Mouse (Mus musculus) layer of hippocampus, adult 8-10 months (tissue): ENCODE data around the gene Hspa4. TPM values are rescaled to one million over a fixed set of nuclear protein-coding genes. Genes with fewer than 3 reads are reported as not detected.
"Not testable (repeated sequence)": the region's sequence is repeated elsewhere in the genome, so short reads cannot be mapped to it uniquely, and the experiment has no call there.

Experiments used
- DNase-seq, 2 experiments: peaks; one replicate each; pipeline ENCODE4 v3.0.0; 2022; ENCODE audit warnings: low spot score in 2 of 2
- total RNA-seq, 4 experiments: library from RNA; stranded (reverse); gene quantifications; 2 replicates each; pipeline ENCODE4 v1.2.4; 2022

Hspa4 gene
- 100 to 1,000 TPM; 148 to 190 (median 168) TPM for total RNA-seq

- peak; percentile 98 for DNase-seq
These were observed at the start of gene Hspa4 for GRCm38 (mm10) chr11:53300330-53301166. Hspa4 (minus strand) TSS chr11:53300457.

GRCm38 (mm10) chr11:53345738-53346137, 45.5 kb upstream of the Hspa4 start:
- no peak for DNase-seq

GRCm38 (mm10) chr11:53345328-53345727, 45.1 kb upstream of the Hspa4 start:
- DNase-seq, result peak; percentile 34 to 47

- no peak for DNase-seq
These were observed 42.5 kb upstream of the Hspa4 start for GRCm38 (mm10) chr11:53342711-53343110.

- DNase-seq, result not testable (repeated sequence)
These were observed 40.8 kb upstream of the Hspa4 start for GRCm38 (mm10) chr11:53341019-53341418.

GRCm38 (mm10) chr11:53337684-53338083, 37.4 kb upstream of the Hspa4 start:
- no peak for DNase-seq

GRCm38 (mm10) chr11:53336924-53337323, 36.7 kb upstream of the Hspa4 start:
- no peak for DNase-seq

GRCm38 (mm10) chr11:53336182-53336571, 35.9 kb upstream of the Hspa4 start:
- DNase-seq, result no peak

GRCm38 (mm10) chr11:53335505-53336181, 35.4 kb upstream of the Hspa4 start:
- DNase-seq, result no peak

GRCm38 (mm10) chr11:53332076-53332680, 31.9 kb upstream of the Hspa4 start:
- DNase-seq, result no peak

GRCm38 (mm10) chr11:53331121-53331520, 30.9 kb upstream of the Hspa4 start:
- no peak for DNase-seq

GRCm38 (mm10) chr11:53330325-53330724, 30.1 kb upstream of the Hspa4 start:
- DNase-seq, result no peak

- peak; percentile 79 to 86 for DNase-seq
These were observed 24.3 kb upstream of the Hspa4 start, which contains the start of gene Zcchc10 for GRCm38 (mm10) chr11:53324512-53324968. Zcchc10 (plus strand) TSS chr11:53324679.

- DNase-seq, result not testable (repeated sequence)
These were observed 19.6 kb upstream of the Hspa4 start for GRCm38 (mm10) chr11:53319867-53320266.

- DNase-seq, result not testable (repeated sequence)
These were observed 18.3 kb upstream of the Hspa4 start for GRCm38 (mm10) chr11:53318568-53318967.

- DNase-seq, result no peak
These were observed 17.8 kb upstream of the Hspa4 start for GRCm38 (mm10) chr11:53318041-53318440.

GRCm38 (mm10) chr11:53316996-53317395, 16.7 kb upstream of the Hspa4 start:
- DNase-seq, result no peak

- no peak for DNase-seq
These were observed 14.5 kb upstream of the Hspa4 start for GRCm38 (mm10) chr11:53314770-53315173.

- not testable (repeated sequence) for DNase-seq
These were observed 12.6 kb upstream of the Hspa4 start for GRCm38 (mm10) chr11:53312823-53313222.

- DNase-seq, result no peak
These were observed 11.1 kb upstream of the Hspa4 start for GRCm38 (mm10) chr11:53311385-53311784.

- no peak for DNase-seq
These were observed 8.6 kb upstream of the Hspa4 start for GRCm38 (mm10) chr11:53308884-53309310.
